Mouse (Mus musculus): Measurements from ENCODE around the gene Muc15.

Muc15 gene

GRCm38 (mm10) chr2:110721290-110721753 lies at the start of gene Muc15:
Muc15 (plus strand) TSS chr2:110721340.
- no peak for DNase-seq

- DNase-seq = no peak
Observed at GRCm38 (mm10) chr2:110709436-110709835, 11.7 kb upstream of the Muc15 start.

GRCm38 (mm10) chr2:110710055-110710720 lies 11.0 kb upstream of the Muc15 start:
- DNase-seq = peak; percentile 33

- DNase-seq = no peak
Observed at GRCm38 (mm10) chr2:110719051-110719450, 2.1 kb upstream of the Muc15 start.

- DNase-seq = no peak
Observed at GRCm38 (mm10) chr2:110722208-110722607, 1.1 kb downstream of the Muc15 start.

GRCm38 (mm10) chr2:110726106-110726505 lies 5.0 kb downstream of the Muc15 start:
- DNase-seq = no peak

GRCm38 (mm10) chr2:110737236-110737635 lies 16.1 kb downstream of the Muc15 start:
- no peak for DNase-seq

GRCm38 (mm10) chr2:110737981-110738380 lies 16.8 kb downstream of the Muc15 start:
- no peak for DNase-seq

- DNase-seq = no peak
Observed at GRCm38 (mm10) chr2:110739781-110740180, 18.6 kb downstream of the Muc15 start.

- DNase-seq = no peak
Observed at GRCm38 (mm10) chr2:110740493-110740892, 19.4 kb downstream of the Muc15 start.

GRCm38 (mm10) chr2:110757556-110757955 lies 36.4 kb downstream of the Muc15 start:
- no peak for DNase-seq

- DNase-seq = no peak
Observed at GRCm38 (mm10) chr2:110759434-110759833, 38.3 kb downstream of the Muc15 start.

GRCm38 (mm10) chr2:110787396-110787795 lies 66.3 kb downstream of the Muc15 start:
- DNase-seq = no peak
